Mouse (Mus musculus) lung, postnatal 36 days (tissue): Measurements from ENCODE around the gene Ptpdc1.

Experiments
- DNase-seq: peaks from one replicate; pipeline ENCODE4 v3.0.0; 2022; ENCODE audit warnings: mixed read lengths

Ptpdc1 gene

GRCm38 (mm10) chr13:48625433-48626184 lies at the start of gene Ptpdc1:
Gene Ptpdc1 (minus strand): TSS chr13:48625664.
- DNase-seq = peak; percentile 98

- no peak for DNase-seq
Observed at GRCm38 (mm10) chr13:48674609-48675008, 49.1 kb upstream of the Ptpdc1 start.

- no peak for DNase-seq
Observed at GRCm38 (mm10) chr13:48672312-48672840, 46.9 kb upstream of the Ptpdc1 start.

- DNase-seq = no peak
Observed at GRCm38 (mm10) chr13:48668976-48669534, 43.6 kb upstream of the Ptpdc1 start.

- DNase-seq = no peak
Observed at GRCm38 (mm10) chr13:48668091-48668975, 42.9 kb upstream of the Ptpdc1 start.

- no peak for DNase-seq
Observed at GRCm38 (mm10) chr13:48667461-48667860, 42.0 kb upstream of the Ptpdc1 start.

- DNase-seq = no peak
Observed at GRCm38 (mm10) chr13:48665656-48666597, 40.5 kb upstream of the Ptpdc1 start.

- no peak for DNase-seq
Observed at GRCm38 (mm10) chr13:48664916-48665655, 39.6 kb upstream of the Ptpdc1 start.

- DNase-seq = no peak
Observed at GRCm38 (mm10) chr13:48663988-48664339, 38.5 kb upstream of the Ptpdc1 start.

- DNase-seq = no peak
Observed at GRCm38 (mm10) chr13:48663211-48663987, 37.9 kb upstream of the Ptpdc1 start.

- no peak for DNase-seq
Observed at GRCm38 (mm10) chr13:48662431-48663143, 37.1 kb upstream of the Ptpdc1 start, which contains the start of gene Barx1. Gene Barx1 (plus strand): TSS chr13:48662998.

- DNase-seq = no peak
Observed at GRCm38 (mm10) chr13:48661561-48661960, 36.1 kb upstream of the Ptpdc1 start.

- DNase-seq = no peak
Observed at GRCm38 (mm10) chr13:48660741-48661140, 35.3 kb upstream of the Ptpdc1 start.

GRCm38 (mm10) chr13:48660221-48660734 lies 34.8 kb upstream of the Ptpdc1 start:
- DNase-seq = no peak

- no peak for DNase-seq
Observed at GRCm38 (mm10) chr13:48659254-48660220, 34.1 kb upstream of the Ptpdc1 start.

- DNase-seq = no peak
Observed at GRCm38 (mm10) chr13:48658588-48659253, 33.3 kb upstream of the Ptpdc1 start.

- no peak for DNase-seq
Observed at GRCm38 (mm10) chr13:48657791-48658190, 32.3 kb upstream of the Ptpdc1 start.

GRCm38 (mm10) chr13:48655637-48656036 lies 30.2 kb upstream of the Ptpdc1 start:
- peak; percentile 77 for DNase-seq
